Mouse (Mus musculus) kidney, embryonic 14.5 days (tissue): ENCODE results near the gene Cyp4f39. TPM values are rescaled to one million over a fixed set of nuclear protein-coding genes. Genes with fewer than 3 reads are reported as not detected.

ENCODE experiments used
- ATAC-seq: fragments of 200-750 bp; cut with Nextera tagmentation; 2 replicates; pipeline ENCODE4 v1.8.0; 2017; ENCODE audit warnings: moderate number of reproducible peaks, mild to moderate bottlenecking, moderate TSS enrichment, moderate library complexity; ENCODE audit not compliant: low FRiP score, low TSS enrichment
- H3K27ac ChIP-seq: fragments of 300-500 bp; sonication (generic); 2 replicates; pipeline ENCODE4 v1.5.1; 2014; ENCODE audit warnings: low read depth, mild to moderate bottlenecking, low read length, moderate library complexity, mixed read lengths
- H3K27me3 ChIP-seq: fragments of 300-500 bp; sonication (generic); 2 replicates; pipeline ENCODE4 v1.6.1; 2014; ENCODE audit warnings: mild to moderate bottlenecking, low read length; ENCODE audit not compliant: control insufficient read depth, insufficient read depth
- H3K36me3 ChIP-seq: fragments of 300-500 bp; sonication (generic); 2 replicates; pipeline ENCODE4 v1.6.1; 2014; ENCODE audit warnings: low read length, mixed read lengths; ENCODE audit not compliant: control insufficient read depth, insufficient read depth
- H3K4me1 ChIP-seq: fragments of 300-500 bp; sonication (generic); 2 replicates; pipeline ENCODE4 v1.6.1; 2014; ENCODE audit warnings: low read length, mixed read lengths; ENCODE audit not compliant: control insufficient read depth, insufficient read depth
- H3K4me2 ChIP-seq: fragments of 300-500 bp; sonication (generic); replicated peaks from 2 replicates; pipeline ENCODE4 v1.6.1; 2014; ENCODE audit warnings: low read depth, mild to moderate bottlenecking, low read length
- H3K4me3 ChIP-seq: fragments of 300-500 bp; sonication (generic); 2 replicates; pipeline ENCODE4 v1.5.1; 2014; ENCODE audit warnings: mild to moderate bottlenecking, low read length
- H3K9ac ChIP-seq: fragments of 300-500 bp; sonication (generic); 2 replicates; pipeline ENCODE4 v1.6.1; 2014; ENCODE audit warnings: low read depth, mild to moderate bottlenecking, low read length, moderate library complexity
- H3K9me3 ChIP-seq: fragments of 300-500 bp; sonication (generic); 2 replicates; pipeline ENCODE4 v1.6.1; 2016; ENCODE audit warnings: low read length; ENCODE audit not compliant: control insufficient read depth
- WGBS: fragments of 180-500 bp; shearing (Covaris S2); extraction: QIAGEN DNeasy Blood & Tissue Kit; methylation state at CpG from one replicate; pipeline ENCODE4 v1.1.7; 2014; 5-methylcytosine and 5-hydroxymethylcytosine counted together
- polyA plus RNA-seq: library from polyadenylated mRNA; unstranded; fragments of >200 nt; fragmentation: Nextera tagmentation; extraction: Ambion mirVana; gene quantifications from 2 replicates; pipeline ENCODE4 v1.2.1, GENCODE M21; 2014

Cyp4f39 gene
- polyA plus RNA-seq, 1 experiment from 2014 or later = 0.72 TPM

DNA sequence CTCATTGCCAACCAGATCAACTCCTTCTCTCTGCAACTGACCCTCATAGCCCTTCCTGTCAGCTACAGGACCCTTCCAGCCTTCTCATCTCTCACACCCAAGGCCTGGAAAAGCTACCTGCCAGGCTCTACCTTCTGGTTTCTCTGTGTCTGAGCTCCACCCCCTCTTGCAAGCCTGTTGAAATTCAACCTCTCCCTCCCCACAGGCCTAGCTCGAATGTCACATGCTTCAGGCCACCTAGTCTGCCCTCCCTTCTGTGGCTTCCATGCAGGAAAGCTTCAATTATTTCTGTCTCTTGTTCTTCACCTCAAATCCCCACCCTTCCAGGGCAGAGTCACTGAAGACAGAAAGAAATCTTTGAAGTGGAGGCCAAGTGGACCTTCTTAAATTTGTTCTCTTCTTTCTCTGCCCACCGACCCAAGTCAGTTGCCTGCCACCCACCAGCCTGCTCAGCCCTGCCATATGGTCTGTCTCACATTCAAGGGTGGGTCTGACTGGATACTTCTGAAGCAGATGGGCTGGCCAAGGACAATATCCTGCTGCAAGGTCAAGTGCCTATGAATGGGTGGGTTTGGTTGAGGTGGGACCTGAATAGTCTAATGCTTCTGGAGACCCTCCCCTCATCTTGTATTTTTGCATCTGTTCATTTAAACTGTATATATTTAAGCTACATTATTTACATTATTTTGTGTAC lies 1.5 kb upstream of the Cyp4f39 start:
- Histone ChIP-seq H3K9me3 (peaks cover 2% of the 10 kb centered on the region; the same call in 1 of the 2 replicates), H3K4me1 (no peaks in the 10 kb centered on the region), H3K36me3 (no peaks in the 10 kb centered on the region), H3K4me2 (no peak overlapping the region), H3K9ac (no peak overlapping the region), H3K27ac (no peak overlapping the region), H3K27me3 (peaks cover 10% of the 10 kb centered on the region), H3K4me3 (no peak overlapping the region)
- 18% methylated on average over 2 of the region's 2 CpGs for WGBS
- no peak for ATAC-seq

DNA sequence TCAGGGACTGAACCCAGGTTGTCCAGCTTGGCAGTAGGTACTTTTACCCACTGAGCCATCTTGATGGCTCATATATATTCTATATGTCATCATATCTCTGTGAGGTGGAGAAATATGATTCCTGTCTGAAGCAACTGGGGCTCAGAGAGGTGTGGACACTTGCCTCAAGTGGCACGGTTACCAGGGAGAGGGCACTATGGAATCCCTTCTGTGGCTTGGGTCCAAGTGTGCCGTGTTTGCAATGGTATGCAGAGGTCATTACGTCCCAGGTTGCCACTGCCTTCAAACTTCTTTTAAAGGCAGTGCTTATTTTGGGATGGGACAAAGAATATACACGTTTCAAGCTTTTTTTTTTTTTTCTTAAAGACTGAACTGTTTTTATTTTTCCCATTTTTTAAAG lies 1.7 kb downstream of the Cyp4f39 start:
- Histone ChIP-seq H3K4me3 (no peak overlapping the region), H3K4me1 (no peaks in the 10 kb centered on the region), H3K4me2 (no peak overlapping the region), H3K27ac (no peak overlapping the region), H3K27me3 (peaks cover 10% of the 10 kb centered on the region), H3K36me3 (no peaks in the 10 kb centered on the region), H3K9ac (no peak overlapping the region), H3K9me3 (no peaks in the 10 kb centered on the region; the same call in 1 of the 2 replicates)
- 80% methylated on average over 4 of the region's 4 CpGs for WGBS
- no peak for ATAC-seq

DNA sequence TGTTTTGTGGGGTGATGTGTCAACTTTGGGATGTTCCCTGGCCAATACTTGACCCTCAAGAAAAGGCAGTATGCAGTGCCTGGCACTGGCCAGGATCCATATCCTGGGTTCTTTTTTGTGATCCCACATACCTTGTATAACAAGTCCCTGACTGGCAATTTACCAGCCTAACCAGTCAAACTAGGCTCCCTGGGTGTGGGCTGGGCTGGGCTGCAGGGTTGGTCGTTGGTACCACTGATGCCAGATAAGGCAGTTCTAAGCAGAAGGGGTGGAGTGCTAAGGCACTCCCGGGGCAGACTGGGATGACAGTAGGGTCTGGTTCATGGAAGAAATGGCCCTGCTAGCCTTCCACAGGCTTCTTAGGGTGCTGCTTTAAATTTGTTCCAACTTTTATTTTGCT lies 2.5 kb downstream of the Cyp4f39 start:
- H3K4me1 ChIP-seq = no peaks in the 10 kb centered on the region
- H3K9me3 ChIP-seq = no peaks in the 10 kb centered on the region
- WGBS = 47% methylated on average over 2 of the region's 2 CpGs
- no peak overlapping the region for H3K27ac ChIP-seq
- no peak overlapping the region for H3K4me3 ChIP-seq
- no peak for ATAC-seq
- peaks cover 10% of the 10 kb centered on the region for H3K27me3 ChIP-seq
- no peak overlapping the region for H3K9ac ChIP-seq
- no peaks in the 10 kb centered on the region for H3K36me3 ChIP-seq
- H3K4me2 ChIP-seq = no peak overlapping the region

DNA sequence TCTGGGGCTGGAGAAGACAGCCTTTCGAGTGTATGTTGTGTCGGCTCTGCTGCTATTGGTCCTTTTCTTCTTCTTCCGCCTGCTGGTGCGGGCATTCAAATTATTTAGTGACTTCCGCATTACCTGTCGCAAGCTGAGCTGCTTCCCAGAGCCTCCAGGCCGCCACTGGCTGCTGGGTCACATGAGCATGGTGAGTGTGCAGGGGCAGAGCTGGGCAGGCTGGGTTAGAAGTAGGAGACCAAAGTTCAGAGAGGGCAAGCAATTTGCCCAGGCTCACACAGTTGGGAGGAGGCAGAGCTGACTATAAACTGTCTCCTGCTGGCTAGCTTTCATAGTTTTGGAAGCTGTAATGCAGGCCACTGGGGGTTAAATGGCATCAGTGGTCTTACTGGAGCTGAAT lies 16.0 kb downstream of the Cyp4f39 start:
- H3K36me3 ChIP-seq = no peaks in the 10 kb centered on the region
- no peaks in the 10 kb centered on the region for H3K27me3 ChIP-seq
- H3K9me3 ChIP-seq = no peaks in the 10 kb centered on the region
- H3K4me2 ChIP-seq = no peak overlapping the region
- H3K27ac ChIP-seq = no peak overlapping the region
- H3K4me3 ChIP-seq = no peak overlapping the region
- 50% methylated on average over 7 of the region's 7 CpGs for WGBS
- no peaks in the 10 kb centered on the region for H3K4me1 ChIP-seq
- H3K9ac ChIP-seq = no peak overlapping the region
- ATAC-seq = no peak

DNA sequence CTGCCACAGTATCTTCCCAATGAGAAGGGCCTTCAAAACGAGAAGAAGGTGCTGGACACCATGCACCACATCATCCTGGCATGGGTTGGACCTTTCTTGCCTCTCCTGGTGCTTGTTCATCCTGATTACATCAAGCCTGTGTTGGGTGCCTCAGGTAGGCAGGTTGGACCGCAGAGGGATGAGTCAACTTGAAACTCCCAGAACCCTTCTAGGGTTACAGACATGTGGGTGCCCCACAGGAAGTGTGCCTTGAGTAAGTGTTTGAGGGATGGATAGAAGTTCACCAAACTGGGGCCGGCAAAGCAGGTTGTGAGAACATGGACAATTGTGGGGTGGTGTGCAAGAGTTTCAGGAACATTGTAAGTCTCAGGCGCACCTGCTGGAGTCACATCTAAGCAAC lies 18.3 kb downstream of the Cyp4f39 start:
- no peaks in the 10 kb centered on the region for H3K27me3 ChIP-seq
- no peaks in the 10 kb centered on the region for H3K9me3 ChIP-seq
- no peak overlapping the region for H3K9ac ChIP-seq
- ATAC-seq = no peak
- no peaks in the 10 kb centered on the region for H3K36me3 ChIP-seq
- H3K27ac ChIP-seq = no peak overlapping the region
- H3K4me1 ChIP-seq = no peaks in the 10 kb centered on the region
- no peak overlapping the region for H3K4me2 ChIP-seq
- no peak overlapping the region for H3K4me3 ChIP-seq
- WGBS = 78% methylated on average over 4 of the region's 4 CpGs

DNA sequence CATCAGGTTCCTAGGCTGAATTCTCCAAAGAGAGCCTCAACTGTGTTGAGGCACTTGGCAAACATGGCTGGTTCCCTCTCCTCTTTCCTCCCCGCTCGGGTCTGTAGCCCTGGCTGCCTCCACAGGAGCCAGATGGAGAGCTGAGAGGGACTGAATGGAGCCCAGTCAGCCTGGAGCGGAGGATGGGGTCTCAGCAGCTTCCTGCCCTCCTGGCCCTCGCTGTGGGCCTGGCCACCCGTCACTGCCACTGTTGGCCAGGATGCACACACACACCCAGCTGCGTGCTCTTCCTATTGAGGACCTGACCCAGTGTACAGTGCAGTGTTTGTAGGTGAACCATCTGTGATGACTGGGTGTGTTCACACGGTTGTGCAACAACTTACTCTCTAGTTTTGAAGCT lies 19.7 kb downstream of the Cyp4f39 start:
- Histone ChIP-seq H3K9me3 (no peaks in the 10 kb centered on the region), H3K27ac (no peak overlapping the region), H3K4me3 (no peak overlapping the region), H3K9ac (no peak overlapping the region), H3K27me3 (no peaks in the 10 kb centered on the region), H3K4me1 (no peaks in the 10 kb centered on the region), H3K4me2 (no peak overlapping the region), H3K36me3 (no peaks in the 10 kb centered on the region)
- WGBS = 62% methylated on average over 7 of the region's 7 CpGs
- ATAC-seq = no peak

DNA sequence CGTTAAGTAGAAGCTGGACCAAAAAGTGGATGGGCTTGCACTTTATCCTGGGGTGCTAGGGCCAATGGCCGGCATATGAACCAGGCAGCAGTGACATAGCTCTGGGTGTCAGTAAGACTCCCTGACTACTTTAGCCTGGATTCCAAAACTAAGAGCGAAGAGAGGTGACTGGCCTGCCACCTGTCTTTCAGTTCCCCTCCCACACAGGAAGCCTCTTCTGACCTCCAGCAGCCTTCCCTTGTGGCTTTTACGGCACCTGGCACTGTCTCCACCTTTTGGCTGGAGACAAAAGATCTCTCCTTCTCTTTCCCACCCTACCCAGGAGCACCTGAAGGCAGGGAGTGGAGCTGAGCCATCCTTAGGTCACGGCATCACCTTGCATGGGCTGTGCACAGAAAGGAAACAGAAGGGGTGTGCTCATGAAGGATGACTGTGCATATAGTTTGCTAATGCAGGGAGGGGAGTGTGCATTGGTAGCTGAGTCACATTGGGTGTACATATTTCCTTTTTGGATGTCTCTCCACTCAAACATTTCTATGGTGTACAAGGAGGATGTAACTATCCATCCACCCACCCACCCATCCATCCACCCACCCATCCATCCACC lies 22.5 kb downstream of the Cyp4f39 start:
- no peak overlapping the region for H3K4me2 ChIP-seq
- H3K9me3 ChIP-seq = no peaks in the 10 kb centered on the region
- no peak overlapping the region for H3K27ac ChIP-seq
- ATAC-seq = no peak
- no peaks in the 10 kb centered on the region for H3K4me1 ChIP-seq
- no peaks in the 10 kb centered on the region for H3K27me3 ChIP-seq
- no peak overlapping the region for H3K9ac ChIP-seq
- no peak overlapping the region for H3K4me3 ChIP-seq
- 74% methylated on average over 5 of the region's 5 CpGs for WGBS
- no peaks in the 10 kb centered on the region for H3K36me3 ChIP-seq

DNA sequence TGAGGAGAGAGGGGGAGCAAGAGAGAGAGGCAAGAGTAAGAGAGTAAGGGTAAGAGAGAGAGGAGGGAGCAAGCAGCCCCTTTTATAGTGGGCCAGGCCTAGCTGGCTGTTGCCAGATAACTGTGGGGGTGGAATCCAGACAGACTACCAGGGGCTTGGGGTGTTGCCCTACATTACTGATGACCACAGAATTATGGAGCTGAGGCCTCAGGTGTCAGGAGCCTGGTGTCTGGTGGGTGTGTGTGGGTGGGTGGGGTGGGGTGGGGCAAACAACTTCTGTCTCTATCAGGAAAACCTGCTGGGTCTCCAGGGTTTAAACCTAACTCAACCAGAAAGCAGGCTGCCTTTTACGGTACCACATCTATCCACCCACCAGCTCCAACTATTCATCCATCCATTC lies 24.7 kb downstream of the Cyp4f39 start:
- Histone ChIP-seq H3K27me3 (peaks cover 4% of the 10 kb centered on the region; the same call in 1 of the 2 replicates), H3K9ac (no peak overlapping the region), H3K4me3 (no peak overlapping the region), H3K36me3 (no peaks in the 10 kb centered on the region), H3K4me2 (no peak overlapping the region), H3K27ac (no peak overlapping the region), H3K9me3 (no peaks in the 10 kb centered on the region), H3K4me1 (no peaks in the 10 kb centered on the region)
- WGBS = 87% methylated on average over 1 of the region's 1 CpGs
- ATAC-seq = no peak

DNA sequence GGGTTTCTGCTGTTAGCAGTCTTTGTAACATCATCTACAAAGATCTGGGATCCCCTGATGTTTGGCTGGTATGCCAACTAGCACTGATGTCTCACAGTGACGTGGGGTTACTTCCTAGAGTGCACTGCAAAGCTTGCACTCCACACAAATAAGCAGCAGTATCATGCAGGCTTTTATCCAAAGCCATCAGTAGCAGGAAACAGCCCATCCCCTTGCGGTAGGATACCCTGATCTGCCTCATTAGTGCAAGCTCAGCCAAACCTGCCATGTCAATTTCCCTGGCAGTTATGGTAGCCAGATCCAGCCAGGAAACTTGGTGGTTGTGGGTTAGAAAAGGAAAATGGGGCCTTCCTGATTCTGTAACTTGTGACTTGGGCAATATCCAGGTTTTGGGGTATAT lies 26.2 kb downstream of the Cyp4f39 start:
- Histone ChIP-seq H3K9ac (no peak overlapping the region), H3K9me3 (no peaks in the 10 kb centered on the region), H3K4me1 (no peaks in the 10 kb centered on the region), H3K27ac (no peak overlapping the region), H3K36me3 (no peaks in the 10 kb centered on the region), H3K27me3 (peaks cover 4% of the 10 kb centered on the region; the same call in 1 of the 2 replicates), H3K4me2 (no peak overlapping the region), H3K4me3 (no peak overlapping the region)
- WGBS = 73% methylated on average over 2 of the region's 2 CpGs
- ATAC-seq = no peak
